Mouse (Mus musculus): Measurements from ENCODE around the gene Orm3.
A peak's percentile ranks its signal among the peaks of the same experiment; 100 is the strongest.

The Orm3 gene

GRCm38 (mm10) chr4:63402056-63402455 is 46.1 kb downstream of the Orm3 start:
- DNase-seq (ENCODE audit: low spot score in 2 of 2) = no peak

DNA sequence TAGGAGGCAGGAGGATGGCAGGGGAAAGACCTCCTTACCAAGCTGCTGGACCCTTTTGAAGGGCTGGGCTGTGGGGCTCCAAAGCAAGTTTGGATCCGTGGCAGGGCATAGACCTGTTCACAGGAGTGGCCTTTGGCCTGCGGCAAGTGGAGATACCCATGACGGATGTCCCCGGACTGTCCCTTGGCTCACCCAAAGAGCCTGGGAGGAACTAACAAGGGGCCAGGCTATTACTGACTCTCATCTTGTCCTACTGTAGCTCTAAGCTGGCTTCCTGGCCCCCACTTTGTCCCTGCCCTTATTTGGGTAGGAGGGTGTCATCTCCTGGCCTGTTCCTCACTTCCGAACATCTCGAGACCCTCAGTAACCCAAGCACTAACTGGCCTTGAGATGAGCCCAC is 46.6 kb downstream of the Orm3 start:
- no peak for DNase-seq (ENCODE audit: low spot score in 2 of 2)

GRCm38 (mm10) chr4:63403040-63403959 is 47.3 kb downstream of the Orm3 start, which contains the start of gene Akna:
Akna (minus strand) TSS chr4:63403354.
- peak; percentile 41 to 78 for DNase-seq (ENCODE audit: low spot score in 2 of 2)

DNA sequence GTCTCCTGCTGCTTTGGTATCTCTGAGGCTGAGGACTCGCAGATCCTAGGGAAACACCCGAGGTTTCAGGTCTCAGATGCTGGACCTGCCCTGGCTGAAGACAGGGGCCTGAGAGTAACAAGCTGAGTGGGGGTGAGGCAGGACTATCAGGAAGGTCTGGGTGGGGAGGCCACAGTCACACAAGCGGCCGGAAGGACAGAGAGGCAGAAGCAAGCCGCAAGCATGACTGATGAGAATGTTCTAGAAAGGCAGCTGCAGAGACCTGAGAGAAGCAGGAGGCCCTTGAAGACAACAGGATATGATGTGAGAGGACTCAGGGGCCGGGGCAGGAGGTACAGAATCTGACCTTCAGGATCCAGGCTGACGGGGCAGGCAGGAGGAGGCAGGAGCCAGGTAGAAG is 48.2 kb downstream of the Orm3 start:
- no peak for DNase-seq (ENCODE audit: low spot score in 2 of 2)

DNA sequence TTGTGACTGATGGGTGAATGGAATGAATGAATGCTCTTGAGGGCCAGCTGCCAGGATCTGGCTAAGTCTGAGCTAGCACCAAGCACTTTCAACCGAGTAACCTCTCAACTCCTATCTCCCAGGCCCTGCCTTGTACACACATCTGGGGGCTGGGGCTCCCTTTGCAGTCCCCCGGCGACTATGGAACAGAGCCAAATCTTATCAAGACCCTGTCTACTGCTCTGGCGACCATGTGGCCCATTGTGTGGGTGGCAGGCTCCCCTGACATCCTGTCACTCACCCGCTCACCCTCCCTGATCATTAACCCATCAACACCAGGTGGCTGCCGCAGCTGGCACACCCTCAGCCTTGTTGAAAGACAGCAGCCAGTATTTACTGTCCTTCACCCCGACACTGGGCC is 49.1 kb downstream of the Orm3 start:
- no peak for DNase-seq (ENCODE audit: low spot score in 2 of 2)

DNA sequence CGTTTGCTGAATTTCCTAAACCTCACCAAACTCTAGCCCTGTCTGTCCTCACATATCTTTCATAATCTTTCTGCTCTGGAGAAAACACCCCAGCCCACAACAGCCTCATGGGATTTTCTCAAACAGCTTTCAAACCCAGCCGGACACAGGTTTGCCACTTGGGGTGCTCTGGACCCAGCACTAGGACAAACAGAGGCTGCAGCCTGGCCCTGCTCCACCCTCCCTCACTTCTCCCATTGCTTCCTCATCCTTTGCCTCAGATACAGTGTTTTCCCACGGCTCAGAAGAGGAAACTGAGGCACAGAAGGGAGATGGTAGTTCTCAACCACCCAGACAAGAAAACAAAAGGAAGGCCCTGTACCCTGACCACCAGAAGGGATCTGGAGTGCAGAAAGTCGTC is 49.7 kb downstream of the Orm3 start:
- no peak for DNase-seq (ENCODE audit: low spot score in 2 of 2)

DNA sequence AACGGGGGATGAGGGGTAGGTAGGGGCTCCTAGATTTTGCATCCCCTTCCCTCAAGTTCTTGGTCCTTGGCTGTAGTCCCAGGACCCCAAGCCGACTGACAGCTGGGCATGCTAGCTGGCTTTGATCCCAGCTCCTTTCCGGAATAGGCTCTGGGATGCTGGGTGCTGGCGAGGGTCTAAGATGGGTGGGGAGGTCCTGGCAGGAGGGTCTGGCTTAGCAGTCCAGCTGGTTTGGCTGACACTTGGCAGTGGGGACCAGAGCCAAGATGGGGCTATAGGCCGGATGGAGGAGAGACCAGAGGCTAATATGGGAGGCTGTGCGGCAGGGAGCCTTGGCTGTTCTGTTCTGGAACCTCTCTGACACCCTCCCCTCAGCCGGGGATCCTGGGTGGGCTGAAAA is 52.3 kb downstream of the Orm3 start:
- no peak for DNase-seq (ENCODE audit: low spot score in 2 of 2)

GRCm38 (mm10) chr4:63408649-63409048 is 52.7 kb downstream of the Orm3 start:
- DNase-seq (ENCODE audit: low spot score in 2 of 2) = peak in 1 of 2 experiments; percentile 32
